Mouse (Mus musculus): Measurements from ENCODE around the gene Midn. TPM values are rescaled to one million over a fixed set of nuclear protein-coding genes. Genes with fewer than 3 reads are reported as not detected.

Midn gene
- polyA plus RNA-seq, 1 experiment = 372 TPM

- no peak overlapping the region for H3K4me3 ChIP-seq (ENCODE audit: low read depth, low read length)
- peaks cover 13% of the 10 kb centered on the region for H3K4me1 ChIP-seq (ENCODE audit: control insufficient read depth, insufficient read depth, insufficient read length, low read length)
- peaks cover 61% of the 10 kb centered on the region for H3K36me3 ChIP-seq (ENCODE audit: control insufficient read depth, insufficient read depth, low read length)
- no peak for TF ChIP-seq CTCF (IDR thresholded peaks at IDR 0.05; ENCODE audit: extremely low read depth, insufficient read length, insufficient replicate concordance, low read depth, low read length)
- no peak for TF ChIP-seq POLR2A (IDR thresholded peaks at IDR 0.05; ENCODE audit: low read depth, low read length)
- no peak overlapping the region for H3K27ac ChIP-seq (ENCODE audit: insufficient read depth, low read depth, low read length)
- 96% methylated on average over 8 of the region's 8 CpGs for WGBS
- H3K27me3 ChIP-seq (ENCODE audit: control insufficient read depth, insufficient read depth, low read length) = no peaks in the 10 kb centered on the region
Observed at GRCm38 (mm10) chr10:80127920-80128319, 20.2 kb upstream of the Midn start.

- TF ChIP-seq POLR2A (IDR thresholded peaks at IDR 0.05; ENCODE audit: low read depth, low read length) = no peak
- TF ChIP-seq CTCF (IDR thresholded peaks at IDR 0.05; ENCODE audit: extremely low read depth, insufficient read length, insufficient replicate concordance, low read depth, low read length) = no peak
- Histone ChIP-seq H3K4me3 (ENCODE audit: low read depth, low read length) (no peak overlapping the region), H3K27me3 (ENCODE audit: control insufficient read depth, insufficient read depth, low read length) (no peaks in the 10 kb centered on the region), H3K36me3 (ENCODE audit: control insufficient read depth, insufficient read depth, low read length) (peaks cover 59% of the 10 kb centered on the region), H3K27ac (ENCODE audit: insufficient read depth, low read depth, low read length) (no peak overlapping the region), H3K4me1 (ENCODE audit: control insufficient read depth, insufficient read depth, insufficient read length, low read length) (peaks cover 13% of the 10 kb centered on the region)
- 58% methylated on average over 9 of the region's 9 CpGs for WGBS
Observed at GRCm38 (mm10) chr10:80129846-80130245, 18.2 kb upstream of the Midn start.

- Histone ChIP-seq H3K27me3 (ENCODE audit: control insufficient read depth, insufficient read depth, low read length) (no peaks in the 10 kb centered on the region), H3K4me1 (ENCODE audit: control insufficient read depth, insufficient read depth, insufficient read length, low read length) (peaks cover 13% of the 10 kb centered on the region), H3K36me3 (ENCODE audit: control insufficient read depth, insufficient read depth, low read length) (peaks cover 57% of the 10 kb centered on the region), H3K4me3 (ENCODE audit: low read depth, low read length) (no peak overlapping the region), H3K27ac (ENCODE audit: insufficient read depth, low read depth, low read length) (no peak overlapping the region)
- TF ChIP-seq CTCF (IDR thresholded peaks at IDR 0.05; ENCODE audit: extremely low read depth, insufficient read length, insufficient replicate concordance, low read depth, low read length) = peak; percentile 9; the same call in 1 of the 2 replicates
- no peak for TF ChIP-seq POLR2A (IDR thresholded peaks at IDR 0.05; ENCODE audit: low read depth, low read length)
- WGBS = 35% methylated on average over 18 of the region's 18 CpGs
Observed at GRCm38 (mm10) chr10:80130403-80131031, 17.6 kb upstream of the Midn start.

DNA sequence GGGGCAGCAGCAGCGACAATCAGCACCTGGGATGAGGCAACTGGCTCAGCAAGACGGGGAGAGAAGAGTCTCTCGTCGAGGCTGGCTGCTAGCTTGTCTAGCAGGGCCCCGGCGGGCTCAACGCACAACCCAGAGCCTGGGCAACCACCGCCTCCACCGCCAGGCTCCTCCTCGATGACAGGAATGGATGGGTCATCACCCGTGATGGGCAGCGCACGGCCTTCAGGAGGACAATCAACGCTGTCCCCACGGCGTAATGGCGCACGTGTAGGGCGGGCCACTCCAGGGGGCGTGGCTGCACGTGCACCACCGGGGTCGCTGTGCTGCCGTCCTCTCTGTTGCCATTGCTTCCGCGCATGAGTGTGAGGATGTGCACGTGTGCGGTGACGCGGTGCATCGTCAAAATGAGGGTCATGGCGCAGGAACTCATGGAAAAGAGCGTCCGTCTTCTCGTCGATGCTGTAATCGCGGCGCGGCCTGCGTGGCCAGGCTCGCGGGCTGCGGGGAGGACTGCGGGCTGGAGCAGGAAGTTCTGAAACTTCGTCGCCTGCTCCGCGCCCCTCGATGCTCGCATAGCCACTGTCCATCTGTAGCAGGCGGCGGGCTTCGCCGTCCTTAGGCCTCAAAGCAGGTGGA is 16.6 kb upstream of the Midn start:
- 78% methylated on average over 55 of the region's 55 CpGs for WGBS
- Histone ChIP-seq H3K27ac (ENCODE audit: insufficient read depth, low read depth, low read length) (no peak overlapping the region), H3K36me3 (ENCODE audit: control insufficient read depth, insufficient read depth, low read length) (peaks cover 48% of the 10 kb centered on the region)

GRCm38 (mm10) chr10:80131952-80132350 is 16.1 kb upstream of the Midn start:
- 0 out of 2 replicates have a peak, but pooled peaks cover under 1% of the 10 kb centered on the region for H3K27me3 ChIP-seq (ENCODE audit: control insufficient read depth, insufficient read depth, low read length)
- WGBS = 92% methylated on average over 27 of the region's 27 CpGs
- H3K27ac ChIP-seq (ENCODE audit: insufficient read depth, low read depth, low read length) = no peak overlapping the region
- H3K36me3 ChIP-seq (ENCODE audit: control insufficient read depth, insufficient read depth, low read length) = peaks cover 43% of the 10 kb centered on the region
- H3K4me1 ChIP-seq (ENCODE audit: control insufficient read depth, insufficient read depth, insufficient read length, low read length) = peaks cover 13% of the 10 kb centered on the region
- TF ChIP-seq POLR2A (IDR thresholded peaks at IDR 0.05; ENCODE audit: low read depth, low read length) (no peak), CTCF (IDR thresholded peaks at IDR 0.05; ENCODE audit: extremely low read depth, insufficient read length, insufficient replicate concordance, low read depth, low read length) (no peak)
- no peak overlapping the region for H3K4me3 ChIP-seq (ENCODE audit: low read depth, low read length)

More for the DNA sequence above, 16.6 kb upstream of the Midn start:
- no peaks in the 10 kb centered on the region for H3K27me3 ChIP-seq (ENCODE audit: control insufficient read depth, insufficient read depth, low read length)
- H3K4me3 ChIP-seq (ENCODE audit: low read depth, low read length) = no peak overlapping the region
- TF ChIP-seq CTCF (IDR thresholded peaks at IDR 0.05; ENCODE audit: extremely low read depth, insufficient read length, insufficient replicate concordance, low read depth, low read length) = no peak
- TF ChIP-seq POLR2A (IDR thresholded peaks at IDR 0.05; ENCODE audit: low read depth, low read length) = no peak
- peaks cover 13% of the 10 kb centered on the region for H3K4me1 ChIP-seq (ENCODE audit: control insufficient read depth, insufficient read depth, insufficient read length, low read length)

DNA sequence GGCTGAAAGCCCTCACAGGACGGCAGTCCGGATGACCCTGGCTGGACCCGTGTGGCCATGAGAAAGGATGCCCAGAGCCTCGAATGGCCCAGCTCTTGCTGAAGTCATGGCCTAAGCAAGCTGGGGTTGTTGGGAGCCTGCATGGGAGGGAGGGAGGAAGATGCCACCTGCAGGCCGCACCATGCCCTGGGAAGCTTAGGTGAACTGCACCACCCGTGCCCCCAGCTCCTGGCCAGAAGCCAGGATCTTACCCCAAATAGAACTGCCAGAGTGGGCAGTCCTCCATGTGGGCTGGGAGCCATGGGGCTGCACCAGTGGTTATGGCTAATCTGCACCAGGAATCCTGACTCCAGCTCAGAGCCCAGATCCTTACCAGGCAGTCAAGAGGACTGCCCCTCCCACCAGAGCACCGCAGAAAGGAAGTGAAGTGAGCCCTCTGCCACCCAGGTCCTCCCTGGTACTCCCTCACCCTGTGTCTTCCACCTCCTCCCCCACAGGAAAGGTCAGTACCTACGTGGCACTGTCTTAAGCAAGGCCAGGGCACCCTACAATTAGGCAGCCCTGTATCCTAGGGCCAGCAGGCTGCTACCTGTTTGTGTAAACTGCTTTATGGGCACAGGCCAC is 14.7 kb upstream of the Midn start:
- Histone ChIP-seq H3K27me3 (ENCODE audit: control insufficient read depth, insufficient read depth, low read length) (peaks cover 9% of the 10 kb centered on the region; the same call in 1 of the 2 replicates), H3K36me3 (ENCODE audit: control insufficient read depth, insufficient read depth, low read length) (peaks cover 30% of the 10 kb centered on the region), H3K4me3 (ENCODE audit: low read depth, low read length) (no peak overlapping the region), H3K27ac (ENCODE audit: insufficient read depth, low read depth, low read length) (no peak overlapping the region), H3K4me1 (ENCODE audit: control insufficient read depth, insufficient read depth, insufficient read length, low read length) (peaks cover 18% of the 10 kb centered on the region)
- WGBS = 57% methylated on average over 8 of the region's 8 CpGs
- TF ChIP-seq CTCF (IDR thresholded peaks at IDR 0.05; ENCODE audit: extremely low read depth, insufficient read length, insufficient replicate concordance, low read depth, low read length) (peak; percentile 11; the same call in 1 of the 2 replicates), POLR2A (IDR thresholded peaks at IDR 0.05; ENCODE audit: low read depth, low read length) (no peak)

GRCm38 (mm10) chr10:80134421-80134820 is 13.7 kb upstream of the Midn start:
- WGBS = 81% methylated on average over 9 of the region's 9 CpGs
- peaks cover 28% of the 10 kb centered on the region for H3K4me1 ChIP-seq (ENCODE audit: control insufficient read depth, insufficient read depth, insufficient read length, low read length)
- H3K27me3 ChIP-seq (ENCODE audit: control insufficient read depth, insufficient read depth, low read length) = peaks cover 15% of the 10 kb centered on the region
- no peak overlapping the region for H3K27ac ChIP-seq (ENCODE audit: insufficient read depth, low read depth, low read length)
- H3K36me3 ChIP-seq (ENCODE audit: control insufficient read depth, insufficient read depth, low read length) = peaks cover 22% of the 10 kb centered on the region
- no peak overlapping the region for H3K4me3 ChIP-seq (ENCODE audit: low read depth, low read length)
- no peak for TF ChIP-seq CTCF (IDR thresholded peaks at IDR 0.05; ENCODE audit: extremely low read depth, insufficient read length, insufficient replicate concordance, low read depth, low read length)
- no peak for TF ChIP-seq POLR2A (IDR thresholded peaks at IDR 0.05; ENCODE audit: low read depth, low read length)
